Mouse (Mus musculus): Measurements from ENCODE around the gene Ust.
A peak's percentile ranks its signal among the peaks of the same experiment; 100 is the strongest.

Gene Ust

DNA sequence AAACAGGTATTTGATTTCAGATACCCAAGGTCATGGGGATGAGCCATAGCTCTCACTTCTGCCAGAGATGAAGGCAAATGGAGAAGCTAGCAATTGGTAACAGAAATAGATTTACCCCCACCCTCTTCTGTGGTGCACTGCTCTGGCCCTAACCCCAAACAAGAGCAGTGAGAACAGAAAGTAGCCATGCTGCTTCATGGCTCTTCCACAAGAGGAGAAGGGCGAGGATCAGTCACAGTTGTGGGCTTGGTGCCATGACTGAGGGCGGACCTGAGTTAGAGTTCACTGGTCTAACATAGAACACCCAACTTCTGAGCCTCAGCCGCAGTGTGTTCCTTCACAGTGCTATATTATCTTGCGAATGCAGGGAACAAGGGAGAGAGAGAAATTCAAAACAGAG is 13.8 kb downstream of the Ust start:
- no peak for DNase-seq (ENCODE audit: low spot score in 2 of 2)

- peak in 1 of 2 experiments; percentile 23 for DNase-seq (ENCODE audit: low spot score in 2 of 2)
These were observed 19.4 kb downstream of the Ust start for GRCm38 (mm10) chr10:8498951-8499891.

DNA sequence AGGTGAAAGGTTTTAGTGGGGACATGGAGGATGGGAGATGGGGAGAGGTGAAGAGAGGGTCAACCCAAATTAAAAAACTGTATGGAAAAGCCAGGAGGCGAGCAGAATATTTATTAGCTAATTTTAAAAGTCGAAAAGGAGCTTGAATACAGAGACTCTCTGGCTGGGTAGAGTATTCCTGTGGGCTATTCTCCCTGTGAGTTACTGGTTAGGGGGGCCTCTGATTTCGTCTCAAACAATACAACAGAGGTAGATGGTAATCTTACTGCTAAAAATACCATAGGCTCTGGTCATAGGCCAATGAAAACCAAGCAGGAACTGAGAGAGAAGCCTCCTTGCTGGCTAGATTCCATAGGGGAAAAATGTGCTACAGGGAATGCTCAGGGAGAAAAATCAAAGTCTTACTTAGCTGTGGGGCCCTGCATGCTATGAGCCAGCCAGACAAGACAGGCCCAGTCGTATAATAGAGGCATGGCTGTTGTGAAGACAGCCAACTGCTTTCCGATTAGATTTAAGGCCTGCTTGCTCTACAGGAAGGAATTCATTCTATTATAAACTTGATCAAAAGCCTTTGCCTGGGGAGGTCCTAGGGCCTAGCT is 23.0 kb downstream of the Ust start:
- no peak for DNase-seq (ENCODE audit: low spot score in 2 of 2)

DNA sequence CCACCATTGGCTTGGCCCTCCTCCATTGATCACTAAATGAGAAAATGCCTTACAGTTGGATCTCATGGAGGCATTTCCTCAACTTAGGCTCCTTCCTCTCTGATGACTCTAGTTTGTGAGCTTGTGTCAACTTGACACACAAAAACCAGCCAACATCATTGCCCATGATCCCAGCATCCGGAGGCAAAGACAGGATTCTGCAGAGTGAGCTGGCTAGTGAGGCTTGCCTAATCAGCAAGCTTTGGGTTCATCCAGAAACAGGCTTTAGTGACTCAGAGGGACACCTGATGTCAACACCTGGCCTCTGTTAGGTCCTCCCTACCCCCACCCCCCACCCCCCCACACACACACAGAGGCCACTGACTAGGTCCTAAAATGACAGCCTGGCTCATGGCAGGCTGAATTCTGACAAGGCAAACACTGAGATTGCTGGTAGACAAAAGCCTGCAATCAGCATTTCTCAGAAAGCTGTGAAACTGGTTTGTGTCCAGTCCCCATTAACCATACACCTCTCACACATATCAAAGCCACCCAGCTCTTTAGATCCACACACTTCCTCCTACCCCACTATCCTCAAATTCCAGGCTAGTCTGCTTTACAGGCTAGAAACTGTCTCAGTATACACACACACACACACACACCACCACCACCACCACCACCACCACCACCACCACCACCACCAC is 26.6 kb downstream of the Ust start:
- DNase-seq (ENCODE audit: low spot score in 2 of 2), result no peak

DNA sequence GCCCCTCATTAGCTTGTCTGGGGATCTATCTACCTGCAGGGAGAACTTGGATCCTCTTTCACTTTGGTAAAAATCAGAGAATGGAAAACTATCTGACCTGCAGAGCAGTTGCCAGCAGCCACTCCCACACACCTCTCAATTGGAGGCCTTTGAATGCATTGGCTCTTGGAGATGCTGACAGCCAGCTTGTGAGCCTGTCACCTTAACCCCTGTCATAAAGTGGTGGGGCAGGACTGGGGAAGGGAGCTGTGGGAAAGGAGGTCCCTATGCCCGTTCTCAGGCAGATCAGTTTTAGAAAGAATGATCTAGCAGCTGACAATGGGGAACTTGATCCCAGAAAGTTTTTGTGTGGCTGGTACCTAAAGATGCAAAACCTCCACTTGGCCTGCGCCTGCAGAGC is 31.2 kb downstream of the Ust start:
- DNase-seq (ENCODE audit: low spot score in 2 of 2), result no peak

- no peak for DNase-seq (ENCODE audit: low spot score in 2 of 2)
These were observed 34.1 kb downstream of the Ust start for GRCm38 (mm10) chr10:8484487-8484886.

GRCm38 (mm10) chr10:8482779-8483178 is 35.8 kb downstream of the Ust start:
- DNase-seq (ENCODE audit: low spot score in 2 of 2), result no peak

- no peak for DNase-seq (ENCODE audit: low spot score in 2 of 2)
These were observed 38.8 kb downstream of the Ust start for GRCm38 (mm10) chr10:8479779-8480178.

- no peak for DNase-seq (ENCODE audit: low spot score in 2 of 2)
These were observed 40.7 kb downstream of the Ust start for GRCm38 (mm10) chr10:8477936-8478335.

DNA sequence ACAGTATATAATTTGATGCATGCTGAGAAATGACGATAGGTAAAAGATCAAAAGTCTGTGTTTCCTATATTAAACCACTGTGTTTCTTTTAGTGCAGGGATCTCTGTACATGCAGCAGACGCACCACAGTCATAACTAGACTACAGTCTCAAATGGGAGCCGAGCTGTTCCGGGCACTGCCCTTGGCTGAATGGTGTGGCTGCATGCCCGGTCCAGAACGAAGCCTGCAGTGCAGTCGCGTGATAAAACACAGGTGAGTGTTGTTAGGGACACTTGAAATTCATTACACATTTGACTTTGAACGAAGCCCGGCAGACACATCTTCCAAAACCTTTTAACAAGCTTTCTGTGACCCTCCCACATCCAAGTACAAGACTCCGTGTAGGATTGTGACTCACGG is 46.6 kb downstream of the Ust start:
- DNase-seq (ENCODE audit: low spot score in 2 of 2), result no peak

DNA sequence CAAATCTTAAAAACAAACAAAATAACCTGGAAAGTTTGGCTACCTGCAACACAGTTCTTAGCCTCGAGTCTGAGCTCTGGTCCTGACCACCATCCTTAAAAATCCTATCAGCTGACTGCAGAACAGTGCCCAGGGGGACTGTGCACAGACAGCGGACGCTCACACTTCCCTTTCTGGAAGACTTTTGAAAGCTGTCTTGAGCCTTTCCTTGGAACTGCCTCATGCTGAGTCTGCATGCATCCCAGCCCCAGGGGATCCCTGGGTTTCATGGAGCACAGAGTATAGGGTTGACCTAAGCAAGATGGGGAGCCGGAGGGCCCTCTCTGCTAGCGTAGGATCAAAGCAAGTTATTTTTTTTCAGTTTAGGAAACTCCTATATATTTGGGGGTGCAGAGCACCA is 47.6 kb downstream of the Ust start:
- no peak for DNase-seq (ENCODE audit: low spot score in 2 of 2)

DNA sequence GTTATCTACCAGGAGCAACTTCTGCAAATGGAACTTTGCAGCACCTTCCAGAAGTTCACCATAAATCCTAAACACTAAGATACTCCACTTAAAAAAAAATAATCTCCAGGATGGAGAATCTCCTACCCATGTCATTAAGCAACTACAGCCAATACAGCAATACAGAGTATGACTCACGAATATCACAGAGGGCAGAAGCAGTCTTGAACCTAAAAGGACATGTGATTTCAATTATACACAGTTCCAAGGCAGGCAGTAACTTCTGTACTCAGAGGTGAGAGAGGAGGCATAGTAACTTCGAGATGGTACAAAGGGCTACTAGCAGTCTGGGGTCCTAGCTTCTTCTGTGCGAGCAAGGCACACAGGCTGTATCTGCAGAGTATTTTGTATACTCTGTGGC is 49.1 kb downstream of the Ust start:
- no peak for DNase-seq (ENCODE audit: low spot score in 2 of 2)

DNA sequence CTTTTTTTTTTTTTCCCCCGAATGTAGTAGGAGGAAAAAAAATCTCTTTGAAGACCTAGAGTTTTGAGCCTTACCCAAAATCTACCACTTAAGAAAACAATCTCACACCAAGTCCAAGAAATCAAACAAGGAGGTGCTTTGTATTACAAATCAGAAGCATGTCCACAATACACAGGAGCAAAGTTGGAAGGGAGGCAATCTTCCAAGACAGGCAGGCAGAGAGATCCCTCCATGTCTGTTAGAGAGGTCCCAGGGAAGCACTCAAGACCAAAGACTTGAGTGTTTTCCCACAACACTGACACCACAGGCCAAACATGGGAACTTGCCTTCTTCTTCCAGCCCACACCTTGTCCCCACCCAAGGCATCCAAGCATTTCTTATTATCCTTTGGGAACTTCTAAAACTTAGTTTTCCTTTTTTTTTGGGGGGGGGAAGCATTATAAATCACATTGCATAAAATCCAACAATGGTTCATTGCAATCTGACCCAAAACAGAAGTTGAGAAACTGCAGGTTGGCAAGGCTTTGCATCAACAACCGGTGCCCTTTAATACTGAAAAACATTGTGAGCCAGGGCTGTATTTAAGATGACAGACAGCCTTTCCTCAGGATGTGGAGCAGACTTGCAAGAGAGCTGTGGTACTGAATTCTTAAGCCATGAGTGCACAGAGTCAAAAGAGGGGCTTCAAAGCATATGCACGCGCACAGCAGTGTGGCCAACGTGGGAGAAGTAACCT is 49.8 kb downstream of the Ust start:
- DNase-seq (ENCODE audit: low spot score in 2 of 2), result no peak

DNA sequence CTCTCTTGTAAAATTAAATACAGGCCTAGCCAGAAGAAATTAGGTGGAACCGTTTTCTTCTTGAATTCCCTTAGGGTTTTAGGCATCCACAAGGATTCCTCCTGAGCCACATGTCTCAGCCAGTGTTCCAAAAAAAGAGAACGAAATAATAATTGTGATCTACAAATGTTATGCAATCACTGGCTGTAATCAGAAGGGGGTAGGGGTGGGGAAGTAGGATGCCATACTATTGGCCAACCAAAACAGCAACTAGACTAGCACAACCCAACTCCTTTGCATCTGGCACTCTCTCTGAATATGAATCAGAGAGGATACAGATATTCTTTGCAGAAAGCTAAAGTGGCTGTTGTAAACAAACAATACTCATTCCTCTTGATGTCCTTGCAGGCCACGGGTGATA is 52.7 kb downstream of the Ust start:
- DNase-seq (ENCODE audit: low spot score in 2 of 2), result peak; percentile 49 to 58

DNA sequence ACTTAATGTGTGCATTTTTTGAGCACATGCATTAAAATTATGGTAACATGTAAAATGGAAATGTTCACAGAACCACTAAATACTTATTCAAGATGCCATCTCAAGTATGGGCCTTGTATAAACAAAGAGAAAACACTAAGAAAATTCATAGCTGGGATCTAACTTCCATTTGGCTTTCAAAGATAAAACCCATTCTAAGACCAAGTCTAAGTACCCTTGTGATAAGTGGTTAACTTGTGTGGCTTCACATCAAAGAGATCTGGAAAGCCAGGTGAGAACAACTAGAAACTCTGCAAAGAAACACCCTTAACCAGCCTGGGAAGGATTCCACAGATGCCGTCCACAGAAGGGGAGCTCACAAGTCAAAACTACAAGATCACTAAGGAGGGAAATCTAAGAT is 53.4 kb downstream of the Ust start:
- DNase-seq (ENCODE audit: low spot score in 2 of 2), result no peak

DNA sequence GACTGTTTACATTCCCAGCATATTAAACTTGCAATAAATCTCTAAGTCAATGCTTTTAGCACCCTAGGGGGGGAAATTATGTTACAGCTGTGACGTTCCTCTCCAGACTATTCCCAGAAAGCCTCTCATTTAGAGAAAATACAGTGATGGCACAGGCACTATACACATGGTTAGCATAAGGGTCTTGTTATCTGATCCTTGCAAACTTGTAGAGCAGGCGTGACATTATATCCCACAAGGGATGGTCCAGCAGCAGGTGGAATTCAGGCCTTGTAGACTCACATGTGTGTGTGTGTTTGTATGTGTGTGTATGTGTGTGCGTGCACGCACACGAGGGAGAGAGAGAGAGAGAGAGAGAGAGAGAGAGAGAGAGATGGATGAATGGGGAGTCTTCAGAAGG is 57.3 kb downstream of the Ust start:
- no peak for DNase-seq (ENCODE audit: low spot score in 2 of 2)

DNA sequence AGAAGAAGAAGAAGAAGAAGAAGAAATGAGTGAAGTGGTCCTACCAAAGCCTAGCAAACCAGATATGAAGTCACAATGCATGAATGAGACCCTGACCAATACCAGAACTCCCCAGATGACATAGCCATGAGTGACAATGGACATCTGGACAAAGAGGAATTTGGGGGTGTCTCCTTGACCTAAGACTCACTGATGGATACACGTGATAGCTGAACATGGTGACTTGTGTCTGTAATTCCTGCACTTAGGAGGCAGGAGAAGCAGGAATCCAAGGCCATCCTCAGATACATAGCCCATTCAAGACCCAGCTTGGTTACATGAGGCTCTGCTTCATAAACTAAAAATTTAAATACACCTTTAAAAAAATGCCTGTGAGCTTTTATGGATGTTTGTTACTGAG is 63.9 kb downstream of the Ust start:
- DNase-seq (ENCODE audit: low spot score in 2 of 2), result no peak

- no peak for DNase-seq (ENCODE audit: low spot score in 2 of 2)
These were observed 70.9 kb downstream of the Ust start for GRCm38 (mm10) chr10:8447681-8448080.

DNA sequence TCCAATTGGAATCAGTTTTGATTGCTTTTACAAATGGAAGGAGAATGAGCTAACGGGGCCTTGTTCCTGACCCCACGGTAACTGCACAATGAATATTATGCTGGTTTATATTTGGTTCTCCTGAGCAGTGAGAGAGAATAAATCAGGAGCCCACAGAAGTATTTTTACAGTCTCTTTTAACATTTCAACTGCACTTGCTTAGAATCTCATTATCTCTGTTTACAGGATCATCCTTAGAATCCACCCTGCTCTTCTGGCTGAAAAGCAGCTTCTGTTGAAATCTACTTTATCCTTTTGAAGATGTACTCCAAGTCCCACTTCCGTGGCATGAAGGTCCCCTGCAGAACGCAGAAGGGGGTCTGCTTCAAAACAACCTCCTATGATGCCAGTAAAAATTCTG is 71.7 kb downstream of the Ust start:
- DNase-seq (ENCODE audit: low spot score in 2 of 2), result no peak

DNA sequence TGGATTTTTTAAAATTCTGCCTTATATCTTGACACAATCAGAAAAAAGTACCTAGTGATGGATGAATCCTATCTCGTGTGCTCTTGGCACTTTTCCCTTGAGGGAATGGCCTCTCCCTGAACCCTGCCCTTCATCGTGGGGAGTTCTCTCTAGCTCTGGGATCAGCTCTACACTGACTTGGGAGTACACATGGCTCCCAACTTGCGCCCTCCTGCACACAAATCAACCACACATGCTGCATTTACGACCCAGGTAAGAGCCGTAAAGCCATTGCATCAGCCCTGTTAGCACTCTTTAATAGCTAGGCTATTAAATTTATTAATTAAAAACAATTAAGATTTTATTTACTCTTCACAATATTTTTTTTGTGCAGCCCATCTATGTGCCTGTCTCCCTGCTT is 74.6 kb downstream of the Ust start:
- no peak for DNase-seq (ENCODE audit: low spot score in 2 of 2)

DNA sequence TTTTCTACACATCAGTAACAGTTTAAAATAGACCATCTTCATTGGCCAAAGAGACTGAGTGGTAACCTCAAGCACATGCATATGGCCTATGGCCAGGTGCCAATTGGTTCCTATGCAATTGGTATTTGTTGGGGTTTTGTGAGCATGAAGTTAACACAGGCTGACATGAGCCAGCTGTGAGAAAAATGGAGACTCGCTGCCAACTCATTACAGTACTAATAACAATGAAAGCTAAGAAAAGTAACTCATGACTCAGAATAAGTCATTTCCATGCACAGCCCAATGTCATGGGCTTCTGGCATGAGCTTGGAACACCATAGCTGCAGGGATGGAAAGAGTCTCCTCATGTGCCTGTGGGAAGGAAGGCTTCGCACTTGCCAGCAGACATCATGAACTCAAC is 86.8 kb downstream of the Ust start:
- DNase-seq (ENCODE audit: low spot score in 2 of 2), result peak; percentile 58 to 63

All from heart, adult 9 months (tissue).